8 mouse cellular contexts compared by ENCODE assay signal in the genomic region with DNA sequence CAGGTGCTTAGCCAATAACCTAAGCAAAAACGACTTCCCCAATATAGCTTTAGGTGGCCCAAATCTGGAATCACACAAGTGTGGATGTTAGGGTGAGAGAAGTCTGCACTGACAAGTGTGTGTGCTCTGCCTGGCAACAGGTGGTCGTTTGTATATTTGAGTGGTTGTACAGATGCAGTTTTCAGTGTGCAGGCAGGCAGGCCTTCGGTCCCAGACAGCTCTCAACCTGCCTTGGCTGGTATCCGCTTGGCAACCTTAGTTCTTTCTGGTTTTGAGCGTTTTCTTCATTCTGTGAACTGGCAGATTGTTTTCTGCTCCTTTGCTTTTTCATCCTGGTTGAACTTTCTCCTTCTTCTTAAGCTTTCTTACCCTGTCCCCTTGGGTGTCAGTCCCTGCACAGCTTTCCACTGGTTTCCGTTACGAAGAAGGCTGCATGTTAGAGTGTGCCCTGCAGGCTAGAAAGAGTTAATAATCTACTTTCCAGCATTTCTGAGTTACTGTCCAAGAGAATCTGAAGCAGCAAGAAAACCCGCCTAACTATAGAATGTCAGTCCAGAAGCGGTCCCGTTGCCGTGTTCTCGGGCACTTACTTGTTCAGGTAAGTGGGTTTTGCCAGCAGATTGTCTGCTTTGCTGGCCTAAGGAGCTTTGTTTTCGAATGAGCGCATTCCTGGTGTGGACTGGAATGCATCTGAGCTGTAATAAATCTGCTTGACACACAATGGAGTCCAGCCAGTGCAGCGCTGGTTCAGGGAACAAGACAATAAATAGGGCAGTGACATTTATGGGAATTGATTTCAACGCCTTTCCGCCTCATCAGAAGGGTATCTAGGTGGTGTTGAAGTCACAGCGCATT.
A peak's percentile ranks its signal among the peaks of the same experiment; 100 is the strongest.
DNase-seq lines count a peak whose midpoint lies in the region; ATAC-seq and TF ChIP-seq lines count a peak whose summit lies in the region.

No protein-coding gene starts in this region.

- ATAC-seq in hindbrain, embryonic 11.5 days (ENCODE audit: low FRiP score) = peak; percentile 34
- no peak for ATAC-seq in limb, embryonic 12.5 days (ENCODE audit: insufficient number of reproducible peaks, insufficient read depth, low FRiP score, low TSS enrichment, low read depth)
- ATAC-seq in neural tube, embryonic 13.5 days (ENCODE audit: low read depth) = peak; percentile 78; the same call in 1 of the 2 replicates

- TF ChIP-seq CTCF in embryonic fibroblast, embryonic 13.5 days (IDR thresholded peaks at IDR 0.05; ENCODE audit: borderline replicate concordance, insufficient read depth, low read length) = no peak

- no peaks in the 10 kb centered on the region for H3K9me3 ChIP-seq in hindbrain, embryonic 11.5 days (ENCODE audit: control insufficient read depth, low read length)
- no peaks in the 10 kb centered on the region for H3K9me3 ChIP-seq in limb, embryonic 12.5 days
- H3K9me3 ChIP-seq in neural tube, embryonic 13.5 days = no peaks in the 10 kb centered on the region

- no peaks in the 10 kb centered on the region for H3K36me3 ChIP-seq in hindbrain, embryonic 11.5 days (ENCODE audit: control insufficient read depth, insufficient read depth, low read length)
- no peaks in the 10 kb centered on the region for H3K36me3 ChIP-seq in limb, embryonic 12.5 days
- H3K36me3 ChIP-seq in neural tube, embryonic 13.5 days = no peaks in the 10 kb centered on the region

- TF ChIP-seq POLR2A in embryonic fibroblast, embryonic 13.5 days (IDR thresholded peaks at IDR 0.05; ENCODE audit: low read depth, low read length) = no peak

- WGBS in hindbrain, embryonic 11.5 days = 46% methylated on average over 18 of the region's 18 CpGs
- WGBS in limb, embryonic 12.5 days = 30% methylated on average over 18 of the region's 18 CpGs
- 14% methylated on average over 18 of the region's 18 CpGs for WGBS in neural tube, embryonic 13.5 days

- H3K4me1 ChIP-seq in embryonic fibroblast, embryonic 13.5 days (ENCODE audit: control insufficient read depth, insufficient read depth, low read length) = peaks cover 10% of the 10 kb centered on the region
- H3K4me1 ChIP-seq in hindbrain, embryonic 11.5 days (replicated peaks; ENCODE audit: control insufficient read depth, insufficient read depth, low read length) = peaks cover 6% of the 10 kb centered on the region; the same call in 1 of the 2 replicates
- peaks cover 17% of the 10 kb centered on the region for H3K4me1 ChIP-seq in limb, embryonic 12.5 days (replicated peaks)
- peaks cover 47% of the 10 kb centered on the region for H3K4me1 ChIP-seq in neural tube, embryonic 13.5 days (replicated peaks)

- H3K27ac ChIP-seq in embryonic fibroblast, embryonic 13.5 days (ENCODE audit: insufficient read depth, low read length) = peak overlapping the region; percentile 68
- H3K27ac ChIP-seq in hindbrain, embryonic 11.5 days (ENCODE audit: low read depth, low read length) = peak overlapping the region; percentile 42; the same call in 1 of the 2 replicates
- H3K27ac ChIP-seq in limb, embryonic 12.5 days = peak overlapping the region; percentile 32
- H3K27ac ChIP-seq in neural tube, embryonic 13.5 days (replicated peaks) = peak overlapping the region; percentile 46

- H3K4me3 ChIP-seq in embryonic fibroblast, embryonic 13.5 days (ENCODE audit: insufficient read depth, low read length) = no peak overlapping the region
- H3K4me3 ChIP-seq in hindbrain, embryonic 11.5 days (ENCODE audit: low read depth, low read length) = no peak overlapping the region
- no peak overlapping the region for H3K4me3 ChIP-seq in limb, embryonic 12.5 days (replicated peaks)
- 0 out of 2 replicates have a peak overlapping the region, but pooled peaks have one; percentile 9 for H3K4me3 ChIP-seq in neural tube, embryonic 13.5 days

- peak; percentile 69 for DNase-seq in adrenal gland, postnatal 10 days
- peak; percentile 39 for DNase-seq in hindbrain, embryonic 11.5 days (ENCODE audit: low spot score)
- no peak for DNase-seq in frontal cortex, postnatal 25 days (ENCODE audit: low spot score in 2 of 2)
- DNase-seq in frontal cortex, adult 2 months (ENCODE audit: extremely low spot score in 1 of 2, low spot score in 1 of 2) = no peak
- DNase-seq in spleen, postnatal 14 days (ENCODE audit: low spot score in 2 of 2) = no peak

- H3K4me2 ChIP-seq in hindbrain, embryonic 11.5 days (replicated peaks; ENCODE audit: low read depth, low read length) = 0 out of 2 replicates have a peak overlapping the region, but pooled peaks have one; percentile 1
- peak overlapping the region; percentile 34 for H3K4me2 ChIP-seq in limb, embryonic 12.5 days
- H3K4me2 ChIP-seq in neural tube, embryonic 13.5 days = peak overlapping the region; percentile 43

- 0 out of 2 replicates have a peak overlapping the region, but pooled peaks have one; percentile 11 for H3K9ac ChIP-seq in hindbrain, embryonic 11.5 days (ENCODE audit: low read depth, low read length)
- no peak overlapping the region for H3K9ac ChIP-seq in limb, embryonic 12.5 days (replicated peaks)
- 0 out of 2 replicates have a peak overlapping the region, but pooled peaks have one; percentile 34 for H3K9ac ChIP-seq in neural tube, embryonic 13.5 days

- 0 out of 2 replicates have a peak, but pooled peaks cover 2% of the 10 kb centered on the region for H3K27me3 ChIP-seq in hindbrain, embryonic 11.5 days (ENCODE audit: control insufficient read depth, insufficient read depth, low read length)
- no peaks in the 10 kb centered on the region for H3K27me3 ChIP-seq in limb, embryonic 12.5 days
- no peaks in the 10 kb centered on the region for H3K27me3 ChIP-seq in neural tube, embryonic 13.5 days

Comparison
In these comparisons a context has a peak if more than half of its experiments do, and no peak if none do; other contexts are left out.
1. DNase-seq: peak in adrenal gland, postnatal 10 days (single experiment) and hindbrain, embryonic 11.5 days (single experiment); none in frontal cortex, postnatal 25 days (0 of 2), frontal cortex, adult 2 months (0 of 2) and spleen, postnatal 14 days (0 of 2).
2. Peak in every context shown above with its lines, with median percentiles within 50 percentile points of each other: H3K27ac ChIP-seq and H3K4me2 ChIP-seq.